Mouse (Mus musculus) E14TG2a.4 (cell line): ENCODE results near the gene Nanp.

Experiments
- H3K27me3 ChIP-seq: 2 replicates; pipeline ENCODE4 v1.6.1; 2014; ENCODE audit warnings: low read length, control low read depth; ENCODE audit not compliant: insufficient read depth
- H3K36me3 ChIP-seq: 2 replicates; pipeline ENCODE4 v1.6.1; 2014; ENCODE audit warnings: low read length, control low read depth; ENCODE audit not compliant: insufficient read depth
- H3K4me1 ChIP-seq: replicated peaks from 2 replicates; pipeline ENCODE4 v1.6.1; 2014; ENCODE audit warnings: low read depth, low read length, control low read depth
- H3K4me3 ChIP-seq: replicated peaks from 2 replicates; pipeline ENCODE4 v1.5.1; 2014; ENCODE audit warnings: mild to moderate bottlenecking, low read length
- H3K9me3 ChIP-seq: 2 replicates; pipeline ENCODE4 v1.6.1; 2014; ENCODE audit warnings: low read length, control low read depth
- CTCF ChIP-seq: conservative IDR thresholded peaks from 2 replicates; pipeline ENCODE4 v1.5.1; 2014; ENCODE audit warnings: low read length
- NANOG ChIP-seq: IDR thresholded peaks from 2 replicates; pipeline ENCODE4 v1.6.1; 2014; ENCODE audit warnings: borderline replicate concordance, low read length, mixed read lengths
- POU5F1 ChIP-seq: IDR thresholded peaks from 2 replicates; pipeline ENCODE4 v1.6.1; 2014; ENCODE audit warnings: low read length, borderline replicate concordance

Gene Nanp

GRCm38 (mm10) chr2:151004390-151004789 lies 34.8 kb downstream of the Nanp start:
- Histone ChIP-seq H3K27me3 (peaks cover 24% of the 10 kb centered on the region), H3K4me1 (peaks cover 46% of the 10 kb centered on the region), H3K4me3 (no peak overlapping the region), H3K36me3 (no peaks in the 10 kb centered on the region), H3K9me3 (no peaks in the 10 kb centered on the region)
- TF ChIP-seq NANOG (no peak), CTCF (no peak), POU5F1 (no peak)

- Histone ChIP-seq H3K9me3 (no peaks in the 10 kb centered on the region), H3K36me3 (no peaks in the 10 kb centered on the region), H3K27me3 (peaks cover 23% of the 10 kb centered on the region), H3K4me3 (no peak overlapping the region), H3K4me1 (peaks cover 52% of the 10 kb centered on the region)
- TF ChIP-seq POU5F1, result no peak
Measured at GRCm38 (mm10) chr2:151003796-151004195, 35.4 kb downstream of the Nanp start.

GRCm38 (mm10) chr2:151001619-151002175 lies 37.5 kb downstream of the Nanp start:
- H3K4me1 ChIP-seq, result peaks cover 56% of the 10 kb centered on the region
- peaks cover 4% of the 10 kb centered on the region; the same call in 1 of the 2 replicates for H3K27me3 ChIP-seq
- H3K4me3 ChIP-seq, result no peak overlapping the region
- 0 out of 2 replicates have a peak, but pooled peaks cover 5% of the 10 kb centered on the region for H3K36me3 ChIP-seq
- TF ChIP-seq POU5F1 (no peak), CTCF (no peak), NANOG (no peak)
- H3K9me3 ChIP-seq, result no peaks in the 10 kb centered on the region

- 0 out of 2 replicates have a peak, but pooled peaks cover 5% of the 10 kb centered on the region for H3K36me3 ChIP-seq
- no peaks in the 10 kb centered on the region for H3K27me3 ChIP-seq
- no peak overlapping the region for H3K4me3 ChIP-seq
- H3K9me3 ChIP-seq, result no peaks in the 10 kb centered on the region
- peaks cover 51% of the 10 kb centered on the region for H3K4me1 ChIP-seq
- TF ChIP-seq CTCF (peak; percentile 64), NANOG (no peak)
Measured at GRCm38 (mm10) chr2:151000402-151001178, 38.6 kb downstream of the Nanp start.

- no peak for TF ChIP-seq NANOG
- TF ChIP-seq POU5F1, result no peak
- TF ChIP-seq CTCF, result no peak
- peaks cover 43% of the 10 kb centered on the region for H3K4me1 ChIP-seq
- H3K27me3 ChIP-seq, result no peaks in the 10 kb centered on the region
- no peaks in the 10 kb centered on the region for H3K9me3 ChIP-seq
- 0 out of 2 replicates have a peak overlapping the region, but pooled peaks have one; percentile 13 for H3K4me3 ChIP-seq
- H3K36me3 ChIP-seq, result 0 out of 2 replicates have a peak, but pooled peaks cover 5% of the 10 kb centered on the region
Measured at GRCm38 (mm10) chr2:150999021-150999420, 40.2 kb downstream of the Nanp start.

DNA sequence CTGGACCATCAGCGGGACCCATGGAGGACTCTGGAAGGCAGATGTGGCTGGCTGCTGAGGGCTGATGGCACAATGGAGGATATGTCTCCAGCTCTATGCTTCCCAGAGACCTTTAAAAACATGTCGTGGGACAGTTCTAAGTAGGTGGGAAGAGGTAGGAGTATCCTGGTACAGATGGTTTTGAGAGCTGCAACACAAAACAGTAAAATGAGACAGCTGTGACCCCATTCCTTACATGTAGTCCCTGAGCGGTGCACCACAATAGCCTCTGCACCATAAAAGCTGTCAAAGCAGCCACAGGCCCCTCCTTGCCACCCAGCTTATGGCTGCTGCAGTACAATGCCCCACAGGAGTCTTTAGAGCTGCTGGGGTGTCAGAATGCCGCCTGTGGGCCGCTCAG lies 41.6 kb downstream of the Nanp start:
- Histone ChIP-seq H3K4me3 (no peak overlapping the region), H3K36me3 (0 out of 2 replicates have a peak, but pooled peaks cover 5% of the 10 kb centered on the region), H3K4me1 (peaks cover 43% of the 10 kb centered on the region), H3K27me3 (no peaks in the 10 kb centered on the region), H3K9me3 (no peaks in the 10 kb centered on the region)
- TF ChIP-seq CTCF (no peak), NANOG (no peak), POU5F1 (no peak)

DNA sequence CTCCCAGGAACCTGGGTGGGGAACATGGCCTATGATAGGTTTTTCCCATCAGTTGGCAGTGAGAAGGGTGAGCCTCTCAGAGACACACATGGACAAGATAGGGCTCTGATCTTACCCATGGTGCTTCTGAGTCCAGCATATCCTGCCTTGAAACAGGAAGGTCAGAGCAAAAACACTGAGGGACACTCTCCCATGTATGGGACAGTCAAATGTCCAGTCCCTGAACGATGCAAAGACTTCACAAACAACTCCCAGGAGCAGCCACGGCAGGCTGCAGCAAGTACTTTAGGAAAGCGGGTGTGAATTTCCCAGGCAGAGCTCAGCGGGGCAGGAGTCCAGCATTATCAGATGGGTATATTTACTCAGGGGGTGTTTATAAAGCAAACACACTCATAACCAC lies 43.9 kb downstream of the Nanp start:
- Histone ChIP-seq H3K4me1 (peaks cover 35% of the 10 kb centered on the region), H3K9me3 (no peaks in the 10 kb centered on the region), H3K27me3 (no peaks in the 10 kb centered on the region), H3K36me3 (0 out of 2 replicates have a peak, but pooled peaks cover 5% of the 10 kb centered on the region), H3K4me3 (no peak overlapping the region)
- no peak for TF ChIP-seq NANOG
- TF ChIP-seq POU5F1, result no peak
- TF ChIP-seq CTCF, result no peak

- H3K9me3 ChIP-seq, result no peaks in the 10 kb centered on the region
- no peaks in the 10 kb centered on the region for H3K4me1 ChIP-seq
- no peaks in the 10 kb centered on the region for H3K27me3 ChIP-seq
- no peak for TF ChIP-seq NANOG
- TF ChIP-seq POU5F1, result no peak
- no peak for TF ChIP-seq CTCF
- no peak overlapping the region for H3K4me3 ChIP-seq
- no peaks in the 10 kb centered on the region for H3K36me3 ChIP-seq
Measured at GRCm38 (mm10) chr2:150991050-150991449, 48.1 kb downstream of the Nanp start.
